Mouse (Mus musculus): ENCODE measurements around the gene Ptger1. TPM values are rescaled to one million over a fixed set of nuclear protein-coding genes. Genes with fewer than 3 reads are reported as not detected.

The Ptger1 gene
- total RNA-seq, 2 experiments from 2014 or later: 1.2 to 1.6 TPM

Other genes starting within 250 kb of the Ptger1 start
- 100 to 1,000 TPM; 218 to 232 TPM for gene Scoc, start 208.3 kb upstream of the Ptger1 start, total RNA-seq (2021)
- not detected for gene Olfr370, start 130.9 kb upstream of the Ptger1 start, total RNA-seq (2021)
- gene Ndufb7, start 100.0 kb upstream of the Ptger1 start, total RNA-seq (2021): 100 to 1,000 TPM; 136 to 155 TPM
- gene Tecr, start 58.7 kb upstream of the Ptger1 start, total RNA-seq (2021): 100 to 1,000 TPM; 600 to 661 TPM
- 10 to 100 TPM; 61.3 to 66.7 TPM for gene Dnajb1, start 58.5 kb upstream of the Ptger1 start, total RNA-seq (2021)
- 10 to 100 TPM; 86.0 to 86.7 TPM for gene Gipc1, start 14.0 kb upstream of the Ptger1 start, total RNA-seq (2021)
- gene Pkn1, start 32.5 kb downstream of the Ptger1 start, total RNA-seq (2021): 10 to 100 TPM; 53.9 to 65.2 TPM
- 10 to 100 TPM; 14.6 to 19.2 TPM for gene Ddx39, start 48.5 kb downstream of the Ptger1 start, total RNA-seq (2021)
- gene Adgre5, start 74.6 kb downstream of the Ptger1 start, total RNA-seq (2021): 10 to 100 TPM; 11.8 TPM
- 100 to 1,000 TPM; 348 to 367 TPM for gene Adgrl1, start 233.4 kb downstream of the Ptger1 start, total RNA-seq (2021)

Measured in left cerebral cortex, adult 18-20 months (tissue).